Mouse (Mus musculus) heart, adult 2 months (tissue): Measurements from ENCODE around the gene Usp50.

ENCODE experiments used
- CTCF ChIP-seq: fragments of 200-600 bp; IDR thresholded peaks from 2 replicates; pipeline ENCODE4 v1.8.1; 2022; ENCODE audit warnings: antibody characterized with exemption, mild to moderate bottlenecking, moderate library complexity
- POLR2A ChIP-seq: fragments of 200-500 bp; IDR thresholded peaks from 2 replicates; pipeline ENCODE4 v1.6.1; 2011; ENCODE audit warnings: mild to moderate bottlenecking, low read depth, low read length, control low read depth; ENCODE audit not compliant: insufficient read depth

DNA sequence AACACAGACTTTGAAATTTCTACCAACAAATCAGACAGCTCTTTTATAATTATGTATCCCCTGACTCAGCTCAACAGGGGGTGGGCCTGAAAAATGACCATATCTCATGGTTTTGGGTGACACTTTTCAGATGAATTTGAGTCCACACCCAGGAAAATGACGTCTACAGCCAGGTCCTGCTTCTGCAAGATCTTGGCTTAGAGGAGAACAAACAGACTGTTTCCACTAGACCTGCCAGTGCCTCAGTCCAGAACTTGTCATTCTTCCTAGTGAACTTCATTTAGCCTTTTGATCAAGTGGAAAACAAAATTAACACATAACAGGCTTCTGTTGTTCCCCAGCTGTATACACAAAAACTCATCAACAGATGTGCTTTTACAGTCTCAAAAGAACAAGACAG lies 6.9 kb downstream of the Usp50 start:
- TF ChIP-seq POLR2A (no peak), CTCF (no peak)
